Comparison of ENCODE assay signal across 8 mouse cellular contexts in the genomic region with DNA sequence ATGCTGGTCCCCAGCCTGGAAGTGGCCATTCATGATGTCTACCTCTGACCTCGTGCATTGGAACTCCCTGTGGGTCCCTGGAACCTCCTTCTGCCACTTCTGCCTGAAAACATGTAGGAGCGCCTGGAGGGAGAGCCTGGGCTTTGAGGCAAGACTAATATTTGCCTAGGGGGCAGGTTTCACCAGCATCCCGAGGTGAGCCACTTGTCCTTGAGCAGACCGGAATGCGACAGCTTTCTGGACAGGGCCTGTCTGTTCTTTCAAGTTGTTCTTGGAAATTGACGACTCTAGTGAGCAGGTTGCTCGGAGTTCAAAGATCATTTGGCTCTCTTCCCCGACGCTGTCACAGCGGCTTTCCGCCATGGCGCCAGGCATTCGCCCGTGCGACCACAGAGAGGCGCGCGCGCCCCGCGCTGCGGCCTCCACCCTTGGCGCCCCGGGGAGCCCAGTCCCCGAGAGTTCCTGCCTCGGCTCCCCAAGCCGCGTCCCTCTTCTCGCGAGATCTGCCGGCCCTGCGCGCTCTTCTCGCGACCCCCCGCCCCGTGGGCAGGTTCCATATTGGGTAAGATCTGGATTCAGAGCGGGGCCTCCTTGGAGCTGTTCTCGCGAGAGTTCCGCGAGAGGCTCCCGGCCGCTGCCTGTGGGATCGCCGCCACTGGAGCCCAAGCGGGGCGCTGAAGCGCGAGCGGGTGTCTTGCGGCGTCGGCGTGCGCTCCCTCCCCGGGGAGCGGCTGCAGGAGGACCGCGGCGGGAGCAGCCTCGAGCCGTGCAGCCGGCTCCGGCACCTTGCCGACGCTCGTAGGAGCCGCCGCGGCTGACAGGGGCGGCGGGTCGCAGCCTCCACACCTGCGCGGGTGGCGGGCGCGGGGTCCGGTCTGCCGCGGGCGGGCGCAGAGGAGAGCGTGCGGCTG. TPM values are rescaled to one million over a fixed set of nuclear protein-coding genes. Genes with fewer than 3 reads are reported as not detected.
DNase-seq lines count a peak whose midpoint lies in the region; ATAC-seq and TF ChIP-seq lines count a peak whose summit lies in the region.

TSS of gene Mapk14 (plus strand) at position 554 of the 911 bp plus-strand sequence.

- peak within 1 kb of the TSS; percentile 99 for H3K4me3 ChIP-seq in embryonic facial prominence, embryonic 13.5 days
- peak within 1 kb of the TSS; percentile 98 for H3K4me3 ChIP-seq in heart, adult 2 months
- peak within 1 kb of the TSS; percentile 97 for H3K4me3 ChIP-seq in limb, embryonic 13.5 days
- peak within 1 kb of the TSS; percentile 99 for H3K4me3 ChIP-seq in midbrain, embryonic 16.5 days (ENCODE audit: low read depth, low read length)

- H3K36me3 ChIP-seq in embryonic facial prominence, embryonic 13.5 days = no peaks in the 10 kb centered on the region
- peaks cover 16% of the 10 kb centered on the region for H3K36me3 ChIP-seq in heart, adult 2 months (ENCODE audit: control insufficient read depth, insufficient read depth, low read length)
- no peaks in the 10 kb centered on the region for H3K36me3 ChIP-seq in limb, embryonic 13.5 days
- H3K36me3 ChIP-seq in midbrain, embryonic 16.5 days (ENCODE audit: control insufficient read depth, insufficient read depth, low read length) = no peaks in the 10 kb centered on the region

- H3K9ac ChIP-seq in embryonic facial prominence, embryonic 13.5 days = peak within 1 kb of the TSS; percentile 97
- peak within 1 kb of the TSS; percentile 97 for H3K9ac ChIP-seq in heart, adult 2 months (ENCODE audit: low read depth, low read length)
- H3K9ac ChIP-seq in limb, embryonic 13.5 days = peak within 1 kb of the TSS; percentile 96
- peak within 1 kb of the TSS; percentile 96 for H3K9ac ChIP-seq in midbrain, embryonic 16.5 days (ENCODE audit: low read depth, low read length)

- peak; percentile 96 for TF ChIP-seq POLR2A in heart, adult 2 months (IDR thresholded peaks at IDR 0.05; ENCODE audit: insufficient read depth, low read depth, low read length)

- TF ChIP-seq EP300 in heart, adult 2 months (IDR thresholded peaks at IDR 0.05; ENCODE audit: insufficient read depth, low read depth, low read length) = peak; percentile 80

- peaks cover 3% of the 10 kb centered on the region; the same call in 1 of the 2 replicates for H3K79me2 ChIP-seq in heart, adult 2 months (replicated peaks; ENCODE audit: control insufficient read depth, insufficient read depth, low read length)

- peak; percentile 100 for DNase-seq in 3134 (ENCODE audit: extremely low read depth, insufficient read length, low spot score)
- peak; percentile 100 for DNase-seq in adrenal gland, postnatal 36 days
- peak; percentile 99 to 100 for DNase-seq in heart, adult 2 months
- peak; percentile 100 for DNase-seq in kidney, adult 8-10 months
- DNase-seq in spleen, postnatal 10 days (ENCODE audit: low spot score in 2 of 2) = peak; percentile 98 to 99

- WGBS in embryonic facial prominence, embryonic 13.5 days = under 1% methylated on average over 79 of the region's 86 CpGs
- under 1% methylated on average over 85 of the region's 86 CpGs for WGBS in heart, adult 2 months
- under 1% methylated on average over 86 of the region's 86 CpGs for WGBS in limb, embryonic 13.5 days
- WGBS in midbrain, embryonic 16.5 days = under 1% methylated on average over 82 of the region's 86 CpGs

- intact Hi-C loops in heart, adult 2 months (cut with DNase I) = loop anchor here (2.0 to 5.0 kb wide), 5 partner anchors 56 to 341 kb away; partner anchors contain the start of genes Srpk1 and Srsf3

- peak; percentile 91 for ATAC-seq in embryonic facial prominence, embryonic 13.5 days (ENCODE audit: insufficient number of reproducible peaks, insufficient read depth, low FRiP score, low TSS enrichment, low read depth)
- peak; percentile 93 for ATAC-seq in limb, embryonic 13.5 days (ENCODE audit: low FRiP score, low read depth)
- peak; percentile 97 for ATAC-seq in midbrain, embryonic 16.5 days

- peak within 1 kb of the TSS; percentile 97 for H3K27ac ChIP-seq in embryonic facial prominence, embryonic 13.5 days
- peak within 1 kb of the TSS; percentile 94 for H3K27ac ChIP-seq in heart, adult 2 months
- H3K27ac ChIP-seq in limb, embryonic 13.5 days = peak within 1 kb of the TSS; percentile 95
- peak within 1 kb of the TSS; percentile 96 for H3K27ac ChIP-seq in midbrain, embryonic 16.5 days (ENCODE audit: low read length)

- H3K9me3 ChIP-seq in embryonic facial prominence, embryonic 13.5 days = no peaks in the 10 kb centered on the region
- no peaks in the 10 kb centered on the region for H3K9me3 ChIP-seq in limb, embryonic 13.5 days
- no peaks in the 10 kb centered on the region for H3K9me3 ChIP-seq in midbrain, embryonic 16.5 days (replicated peaks; ENCODE audit: control insufficient read depth, low read length, poor library complexity, severe bottlenecking)

- H3K27me3 ChIP-seq in embryonic facial prominence, embryonic 13.5 days = peaks cover 18% of the 10 kb centered on the region
- no peaks in the 10 kb centered on the region for H3K27me3 ChIP-seq in heart, adult 2 months (ENCODE audit: control insufficient read depth, insufficient read depth, low read length)
- peaks cover 13% of the 10 kb centered on the region for H3K27me3 ChIP-seq in limb, embryonic 13.5 days
- H3K27me3 ChIP-seq in midbrain, embryonic 16.5 days (ENCODE audit: control insufficient read depth, insufficient read depth, low read depth, low read length) = peaks cover 2% of the 10 kb centered on the region; the same call in 1 of the 2 replicates

- TF ChIP-seq CTCF in heart, adult 2 months (IDR thresholded peaks at IDR 0.05) = no peak; the same call in 1 of the 2 replicates

- peaks cover 25% of the 10 kb centered on the region for H3K4me1 ChIP-seq in embryonic facial prominence, embryonic 13.5 days
- H3K4me1 ChIP-seq in heart, adult 2 months (ENCODE audit: control insufficient read depth, insufficient read depth, low read length) = peaks cover 9% of the 10 kb centered on the region
- peaks cover 39% of the 10 kb centered on the region for H3K4me1 ChIP-seq in limb, embryonic 13.5 days
- H3K4me1 ChIP-seq in midbrain, embryonic 16.5 days (ENCODE audit: control insufficient read depth, insufficient read depth, low read length) = peaks cover 24% of the 10 kb centered on the region

- peak within 1 kb of the TSS; percentile 85 for H3K4me2 ChIP-seq in embryonic facial prominence, embryonic 13.5 days
- H3K4me2 ChIP-seq in limb, embryonic 13.5 days (replicated peaks) = peak within 1 kb of the TSS; percentile 84
- peak within 1 kb of the TSS; percentile 82 for H3K4me2 ChIP-seq in midbrain, embryonic 16.5 days (ENCODE audit: low read length)

RNA-seq across cellular contexts. Expression of gene Mapk14, which starts in this region (rescaled TPM):
- total RNA-seq in adrenal gland, postnatal 36 days (2021) = 10 to 100 TPM; 66.1 to 84.1 TPM
- polyA plus RNA-seq in embryonic facial prominence, embryonic 13.5 days (2015; fragmentation: Nextera tagmentation; extraction: Ambion mirVana) = 41.6 and 42.5 TPM in 2 replicates
- total RNA-seq in heart, adult 2 months (2021) = 10 to 100 TPM; 50.1 to 52.8 TPM
- 51.3 and 95.3 TPM in 2 replicates for polyA plus RNA-seq in heart, adult 2 months (2012; rRNA removed)
- 37.1 and 37.8 TPM in 2 replicates for polyA plus RNA-seq in limb, embryonic 13.5 days (2015; fragmentation: Nextera tagmentation; extraction: Ambion mirVana)
- 23.2 TPM in 2 replicates for polyA plus RNA-seq in midbrain, embryonic 16.5 days (2015; fragmentation: Nextera tagmentation; extraction: Ambion mirVana)

Comparison
In these comparisons a context has a peak if more than half of its experiments do, and no peak if none do; other contexts are left out.
1. Peak in every context shown above with its lines: DNase-seq, ATAC-seq, H3K4me3 ChIP-seq and H3K27ac ChIP-seq.